Mouse (Mus musculus): ENCODE measurements around the gene Rere.

DNA sequence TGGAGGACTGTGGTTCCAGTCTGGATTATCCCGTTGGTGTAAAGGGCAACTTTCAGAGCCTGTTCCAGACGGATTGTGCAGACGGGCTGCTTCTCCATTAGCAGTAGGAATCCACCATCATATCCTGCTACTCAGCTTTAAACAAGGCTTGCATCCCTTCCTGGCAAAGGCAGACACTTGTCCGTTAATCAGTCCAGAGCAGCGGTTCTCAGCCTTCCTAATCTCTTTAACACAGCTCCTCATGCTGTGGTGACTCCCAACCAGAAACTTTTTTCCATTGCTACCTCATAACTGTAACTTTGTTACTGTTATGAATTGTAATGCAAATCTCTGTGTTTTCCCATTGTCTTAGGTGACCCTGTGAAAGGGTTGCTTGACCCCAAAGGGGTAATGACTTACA lies 367.9 kb downstream of the Rere start:
- TF ChIP-seq CTCF (IDR thresholded peaks at IDR 0.05; ENCODE audit: borderline replicate concordance, extremely low read depth, insufficient read depth, insufficient read length) (no peak), POLR2A (IDR thresholded peaks at IDR 0.05; ENCODE audit: borderline replicate concordance, extremely low read depth, insufficient read depth, insufficient read length, poor library complexity, severe bottlenecking) (no peak)
